Mouse (Mus musculus): Measurements from ENCODE around the gene Igfbp3. TPM values are rescaled to one million over a fixed set of nuclear protein-coding genes. Genes with fewer than 3 reads are reported as not detected.

Igfbp3 gene
- polyA plus RNA-seq, 1 experiment = 300 TPM

- Histone ChIP-seq H3K27me3 (replicated peaks; ENCODE audit: control insufficient read depth, insufficient read depth, low read length) (no peaks in the 10 kb centered on the region), H3K4me1 (ENCODE audit: control insufficient read depth, insufficient read depth, low read length) (peaks cover 4% of the 10 kb centered on the region; the same call in 1 of the 2 replicates), H3K27ac (ENCODE audit: insufficient read depth, low read depth, low read length) (no peak overlapping the region), H3K4me3 (ENCODE audit: insufficient read depth, low read depth, low read length) (no peak overlapping the region), H3K36me3 (ENCODE audit: control insufficient read depth, insufficient read depth, low read length) (no peaks in the 10 kb centered on the region)
- DNase-seq = peak; percentile 82
- WGBS = 58% methylated on average over 6 of the region's 6 CpGs
- no peak for TF ChIP-seq CTCF (conservative IDR thresholded peaks at IDR 0.05; ENCODE audit: insufficient read depth, insufficient read length, low read depth, low read length)
- TF ChIP-seq POLR2A (IDR thresholded peaks at IDR 0.05; ENCODE audit: low read depth, low read length) = no peak
These were observed 40.1 kb downstream of the Igfbp3 start for GRCm38 (mm10) chr11:7173664-7174063.

- peaks cover 4% of the 10 kb centered on the region; the same call in 1 of the 2 replicates for H3K4me1 ChIP-seq (ENCODE audit: control insufficient read depth, insufficient read depth, low read length)
- no peaks in the 10 kb centered on the region for H3K36me3 ChIP-seq (ENCODE audit: control insufficient read depth, insufficient read depth, low read length)
- TF ChIP-seq CTCF (conservative IDR thresholded peaks at IDR 0.05; ENCODE audit: insufficient read depth, insufficient read length, low read depth, low read length) (no peak), POLR2A (IDR thresholded peaks at IDR 0.05; ENCODE audit: low read depth, low read length) (no peak)
- no peak overlapping the region for H3K27ac ChIP-seq (ENCODE audit: insufficient read depth, low read depth, low read length)
- DNase-seq = no peak
- WGBS = 92% methylated on average over 1 of the region's 1 CpGs
- no peak overlapping the region for H3K4me3 ChIP-seq (ENCODE audit: insufficient read depth, low read depth, low read length)
- H3K27me3 ChIP-seq (replicated peaks; ENCODE audit: control insufficient read depth, insufficient read depth, low read length) = no peaks in the 10 kb centered on the region
These were observed 44.1 kb downstream of the Igfbp3 start for GRCm38 (mm10) chr11:7169645-7170044.

GRCm38 (mm10) chr11:7164416-7164815, 49.3 kb downstream of the Igfbp3 start:
- H3K36me3 ChIP-seq (ENCODE audit: control insufficient read depth, insufficient read depth, low read length) = no peaks in the 10 kb centered on the region
- peaks cover 9% of the 10 kb centered on the region for H3K4me1 ChIP-seq (ENCODE audit: control insufficient read depth, insufficient read depth, low read length)
- H3K27me3 ChIP-seq (replicated peaks; ENCODE audit: control insufficient read depth, insufficient read depth, low read length) = no peaks in the 10 kb centered on the region
- H3K4me3 ChIP-seq (ENCODE audit: insufficient read depth, low read depth, low read length) = no peak overlapping the region
- DNase-seq = no peak
- 54% methylated on average over 4 of the region's 4 CpGs for WGBS
- TF ChIP-seq POLR2A (IDR thresholded peaks at IDR 0.05; ENCODE audit: low read depth, low read length) = no peak
- TF ChIP-seq CTCF (conservative IDR thresholded peaks at IDR 0.05; ENCODE audit: insufficient read depth, insufficient read length, low read depth, low read length) = no peak
- H3K27ac ChIP-seq (ENCODE audit: insufficient read depth, low read depth, low read length) = no peak overlapping the region

GRCm38 (mm10) chr11:7161502-7162174, 52.1 kb downstream of the Igfbp3 start:
- Histone ChIP-seq H3K4me3 (ENCODE audit: insufficient read depth, low read depth, low read length) (no peak overlapping the region), H3K27ac (ENCODE audit: insufficient read depth, low read depth, low read length) (no peak overlapping the region), H3K27me3 (replicated peaks; ENCODE audit: control insufficient read depth, insufficient read depth, low read length) (no peaks in the 10 kb centered on the region), H3K4me1 (ENCODE audit: control insufficient read depth, insufficient read depth, low read length) (peaks cover 13% of the 10 kb centered on the region), H3K36me3 (ENCODE audit: control insufficient read depth, insufficient read depth, low read length) (no peaks in the 10 kb centered on the region)
- peak; percentile 43 for DNase-seq
- TF ChIP-seq CTCF (conservative IDR thresholded peaks at IDR 0.05; ENCODE audit: insufficient read depth, insufficient read length, low read depth, low read length) (peak; percentile 76), POLR2A (IDR thresholded peaks at IDR 0.05; ENCODE audit: low read depth, low read length) (no peak)
- WGBS = 82% methylated on average over 8 of the region's 8 CpGs

- TF ChIP-seq CTCF (conservative IDR thresholded peaks at IDR 0.05; ENCODE audit: insufficient read depth, insufficient read length, low read depth, low read length) (no peak), POLR2A (IDR thresholded peaks at IDR 0.05; ENCODE audit: low read depth, low read length) (no peak)
- WGBS = 39% methylated on average over 4 of the region's 4 CpGs
- Histone ChIP-seq H3K4me3 (ENCODE audit: insufficient read depth, low read depth, low read length) (no peak overlapping the region), H3K27ac (ENCODE audit: insufficient read depth, low read depth, low read length) (peak overlapping the region; percentile 11; the same call in 1 of the 2 replicates), H3K4me1 (ENCODE audit: control insufficient read depth, insufficient read depth, low read length) (peaks cover 13% of the 10 kb centered on the region), H3K36me3 (ENCODE audit: control insufficient read depth, insufficient read depth, low read length) (no peaks in the 10 kb centered on the region), H3K27me3 (replicated peaks; ENCODE audit: control insufficient read depth, insufficient read depth, low read length) (no peaks in the 10 kb centered on the region)
- DNase-seq = no peak
These were observed 53.1 kb downstream of the Igfbp3 start for GRCm38 (mm10) chr11:7160637-7161101.

- Histone ChIP-seq H3K4me3 (ENCODE audit: insufficient read depth, low read depth, low read length) (no peak overlapping the region), H3K27me3 (replicated peaks; ENCODE audit: control insufficient read depth, insufficient read depth, low read length) (no peaks in the 10 kb centered on the region), H3K27ac (ENCODE audit: insufficient read depth, low read depth, low read length) (no peak overlapping the region), H3K4me1 (ENCODE audit: control insufficient read depth, insufficient read depth, low read length) (peaks cover 13% of the 10 kb centered on the region), H3K36me3 (ENCODE audit: control insufficient read depth, insufficient read depth, low read length) (no peaks in the 10 kb centered on the region)
- no peak for TF ChIP-seq CTCF (conservative IDR thresholded peaks at IDR 0.05; ENCODE audit: insufficient read depth, insufficient read length, low read depth, low read length)
- no peak for TF ChIP-seq POLR2A (IDR thresholded peaks at IDR 0.05; ENCODE audit: low read depth, low read length)
- no peak for DNase-seq
- 26% methylated on average over 6 of the region's 6 CpGs for WGBS
These were observed 53.6 kb downstream of the Igfbp3 start for GRCm38 (mm10) chr11:7160146-7160545.

GRCm38 (mm10) chr11:7158196-7158595, 55.5 kb downstream of the Igfbp3 start:
- H3K27me3 ChIP-seq (replicated peaks; ENCODE audit: control insufficient read depth, insufficient read depth, low read length) = no peaks in the 10 kb centered on the region
- H3K4me1 ChIP-seq (ENCODE audit: control insufficient read depth, insufficient read depth, low read length) = peaks cover 15% of the 10 kb centered on the region
- WGBS = 62% methylated on average over 6 of the region's 6 CpGs
- peak; percentile 72 for DNase-seq
- no peak overlapping the region; the same call in 1 of the 2 replicates for H3K27ac ChIP-seq (ENCODE audit: insufficient read depth, low read depth, low read length)
- TF ChIP-seq POLR2A (IDR thresholded peaks at IDR 0.05; ENCODE audit: low read depth, low read length) = no peak
- no peak for TF ChIP-seq CTCF (conservative IDR thresholded peaks at IDR 0.05; ENCODE audit: insufficient read depth, insufficient read length, low read depth, low read length)
- H3K4me3 ChIP-seq (ENCODE audit: insufficient read depth, low read depth, low read length) = no peak overlapping the region
- H3K36me3 ChIP-seq (ENCODE audit: control insufficient read depth, insufficient read depth, low read length) = no peaks in the 10 kb centered on the region

Data from kidney, adult 2 months (tissue).